Mouse (Mus musculus) G1E (cell line): ENCODE measurements around the gene Leng1.

ENCODE experiments used
- CTCF ChIP-seq: IDR thresholded peaks from 2 replicates; pipeline ENCODE4 v1.5.1; 2012; ENCODE audit warnings: low read depth, low read length, inconsistent platforms, mixed read lengths
- GATA1 ChIP-seq: IDR thresholded peaks from 2 replicates; pipeline ENCODE4 v1.6.1; 2012; ENCODE audit warnings: borderline replicate concordance, low read length, inconsistent platforms, mixed read lengths
- GATA2 ChIP-seq: IDR thresholded peaks from 2 replicates; pipeline ENCODE4 v1.6.1; 2012; ENCODE audit warnings: low read depth, low read length, inconsistent platforms, borderline replicate concordance
- POLR2AphosphoS5 ChIP-seq: IDR thresholded peaks from 2 replicates; pipeline ENCODE4 v1.6.1; 2012; ENCODE audit warnings: low read depth, low read length, inconsistent platforms; ENCODE audit not compliant: insufficient replicate concordance
- TAL1 ChIP-seq: conservative IDR thresholded peaks from 2 replicates; pipeline ENCODE4 v1.6.1; 2012; ENCODE audit warnings: low read depth, low read length, inconsistent platforms, mixed read lengths

DNA sequence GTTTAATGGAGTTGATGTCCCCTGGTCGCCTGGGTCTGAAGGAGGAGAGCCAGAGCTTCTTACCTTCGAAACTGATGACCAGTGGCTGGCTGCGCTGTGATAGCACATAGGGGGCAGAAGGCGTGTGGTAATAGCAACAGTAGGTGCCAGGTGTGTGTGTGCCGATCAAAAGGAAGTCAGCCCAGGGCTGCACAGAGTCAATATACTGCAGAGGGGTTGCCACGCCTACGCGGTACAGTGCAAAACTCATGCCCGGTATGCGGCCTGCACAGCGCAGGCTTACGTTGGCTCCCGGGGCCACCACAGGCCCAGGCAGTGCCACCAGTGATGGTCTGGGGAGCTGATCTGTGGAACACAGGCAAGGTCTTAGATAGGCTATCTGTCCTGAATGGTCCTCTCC is 54.6 kb downstream of the Leng1 start:
- no peak for TF ChIP-seq CTCF
- no peak for TF ChIP-seq GATA1
- no peak for TF ChIP-seq POLR2AphosphoS5
- no peak for TF ChIP-seq TAL1
- TF ChIP-seq GATA2: no peak
